Mouse (Mus musculus) CH12.LX (cell line): Measurements from ENCODE around the gene Lrrc74b.

Experiments
- CTCF ChIP-seq, 2 experiments: IDR thresholded peaks in 1 of 2; conservative IDR thresholded peaks in 1 of 2; 2 replicates each; pipeline ENCODE4 v1.5.1; 2011 to 2012; ENCODE audit warnings: low read depth in 2 of 2, low read length in 2 of 2, improper control_type of control experiment in 1 of 2, inconsistent platforms in 1 of 2, mild to moderate bottlenecking in 1 of 2, moderate library complexity in 1 of 2
- E2F4 ChIP-seq: IDR thresholded peaks from 2 replicates; pipeline ENCODE4 v1.6.1; 2011; ENCODE audit warnings: low read depth, low read length, improper control_type of control experiment; ENCODE audit not compliant: insufficient replicate concordance
- JUND ChIP-seq: conservative IDR thresholded peaks from 2 replicates; pipeline ENCODE4 v1.6.1; 2011; ENCODE audit warnings: low read depth, low read length, improper control_type of control experiment
- MAX ChIP-seq: IDR thresholded peaks from 2 replicates; pipeline ENCODE4 v1.6.1; 2011; ENCODE audit warnings: low read length, improper control_type of control experiment
- NELFE ChIP-seq: IDR thresholded peaks from 2 replicates; pipeline ENCODE4 v1.6.1; 2011; ENCODE audit warnings: low read depth, low read length, improper control_type of control experiment
- POLR2A ChIP-seq: IDR thresholded peaks from 2 replicates; pipeline ENCODE4 v1.6.1; 2011; ENCODE audit warnings: low read depth, mild to moderate bottlenecking, improper control_type of control experiment, low read length
- RAD21 ChIP-seq: IDR thresholded peaks from 2 replicates; pipeline ENCODE4 v1.6.1; 2011; ENCODE audit warnings: low read depth, mild to moderate bottlenecking, low read length, improper control_type of control experiment, moderate library complexity
- TCF12 ChIP-seq: IDR thresholded peaks from 2 replicates; pipeline ENCODE4 v1.6.1; 2014; ENCODE audit warnings: low read depth, mild to moderate bottlenecking, inconsistent platforms, low read length, improper control_type of control experiment
- UBTF ChIP-seq: IDR thresholded peaks from 2 replicates; pipeline ENCODE4 v1.6.1; 2012; ENCODE audit warnings: low read depth, mild to moderate bottlenecking, inconsistent platforms, low read length, improper control_type of control experiment, moderate library complexity
- USF2 ChIP-seq: conservative IDR thresholded peaks from 2 replicates; pipeline ENCODE4 v1.6.1; 2011; ENCODE audit warnings: low read depth, low read length, improper control_type of control experiment
- ZNF384 ChIP-seq: IDR thresholded peaks from 2 replicates; pipeline ENCODE4 v1.6.1; 2012; ENCODE audit warnings: low read depth, low read length, improper control_type of control experiment, inconsistent platforms

- TF ChIP-seq NELFE (no peak), CTCF (conservative IDR thresholded peaks at IDR 0.05 in 1 of 2, IDR thresholded peaks at IDR 0.05 in 1 of 2; ENCODE audit: low read depth in 2 of 2, low read length in 2 of 2) (no peak), TCF12 (no peak), POLR2A (no peak), MAX (no peak), JUND (no peak), UBTF (0 out of 2 replicates have a peak, but pooled peaks have one; percentile 3), ZNF384 (no peak), RAD21 (no peak), E2F4 (no peak), USF2 (no peak)
These were observed 31.0 kb downstream of the Lrrc74b start for GRCm38 (mm10) chr16:17529981-17530586.
